Mouse (Mus musculus) macrophage (primary cell): Measurements from ENCODE around the gene Gm5901. TPM values are rescaled to one million over a fixed set of nuclear protein-coding genes. Genes with fewer than 3 reads are reported as not detected.
"Not testable (repeated sequence)": the region's sequence is repeated elsewhere in the genome, so short reads cannot be mapped to it uniquely, and the experiment has no call there.

ENCODE experiments used
- H3K27ac ChIP-seq: fragments of 350-480 bp; formaldehyde crosslinking; 2 replicates; pipeline ENCODE4 v1.9.0; 2021
- H3K36me3 ChIP-seq: fragments of 350-480 bp; formaldehyde crosslinking; 2 replicates; pipeline ENCODE4 v1.9.0; 2021; ENCODE audit errors: inconsistent target
- H3K4me3 ChIP-seq: fragments of 350-480 bp; formaldehyde crosslinking; 2 replicates; pipeline ENCODE4 v1.9.0; 2021; ENCODE audit errors: inconsistent target
- H3K79me2 ChIP-seq: fragments of 350-480 bp; formaldehyde crosslinking; 2 replicates; pipeline ENCODE4 v1.9.0; 2021; ENCODE audit errors: inconsistent target
- WGBS: methylation state at CpG from one replicate; pipeline ENCODE4 v1.1.7; 2026; ENCODE audit warnings: inconsistent platforms; ENCODE audit not compliant: missing documents; 5-methylcytosine and 5-hydroxymethylcytosine counted together
- polyA plus RNA-seq: library from polyadenylated mRNA; stranded (reverse); fragments of 250-400 nt; gene quantifications from 3 replicates; pipeline ENCODE4 v1.2.4, GENCODE M21; 2018; ENCODE audit warnings: inconsistent platforms

Gm5901 gene
- polyA plus RNA-seq, 1 experiment from 2014 or later = not detected

DNA sequence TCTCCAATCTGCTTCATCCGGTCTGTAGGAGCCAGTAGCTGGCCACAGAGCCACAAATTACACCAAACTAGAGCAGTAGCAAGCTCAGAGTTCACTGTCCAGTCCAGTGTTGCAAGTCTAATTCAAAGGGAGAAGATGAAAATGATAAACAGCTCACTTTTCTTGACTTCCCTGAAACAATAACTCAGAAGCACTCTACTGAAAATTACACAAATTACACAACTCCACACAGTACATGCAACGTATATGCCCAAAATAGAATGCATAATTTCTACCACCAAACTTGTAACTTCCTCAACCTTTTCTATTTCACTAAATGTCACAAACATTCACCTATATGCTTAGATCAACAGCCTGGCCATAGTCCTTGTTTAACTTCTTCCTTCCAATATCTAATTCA lies 15.4 kb downstream of the Gm5901 start:
- WGBS = 44% methylated on average over 2 of the region's 2 CpGs
- H3K27ac ChIP-seq = no peak overlapping the region
- H3K79me2 ChIP-seq = no peaks in the 10 kb centered on the region
- peaks cover 46% of the 10 kb centered on the region for H3K36me3 ChIP-seq
- H3K4me3 ChIP-seq = no peak overlapping the region

- H3K79me2 ChIP-seq = peaks cover 19% of the 10 kb centered on the region; the same call in 1 of the 2 replicates
- peaks cover 5% of the 10 kb centered on the region; the same call in 1 of the 2 replicates for H3K36me3 ChIP-seq
- no peak overlapping the region for H3K4me3 ChIP-seq
- 100% methylated on average over 1 of the region's 1 CpGs for WGBS
- no peak overlapping the region for H3K27ac ChIP-seq
These were observed 19.8 kb downstream of the Gm5901 start for GRCm38 (mm10) chr7:105394606-105395005.

- Histone ChIP-seq H3K27ac (no peak overlapping the region), H3K4me3 (no peak overlapping the region), H3K36me3 (no peaks in the 10 kb centered on the region), H3K79me2 (peaks cover 19% of the 10 kb centered on the region; the same call in 1 of the 2 replicates)
These were observed 20.4 kb downstream of the Gm5901 start for GRCm38 (mm10) chr7:105395131-105395820.

DNA sequence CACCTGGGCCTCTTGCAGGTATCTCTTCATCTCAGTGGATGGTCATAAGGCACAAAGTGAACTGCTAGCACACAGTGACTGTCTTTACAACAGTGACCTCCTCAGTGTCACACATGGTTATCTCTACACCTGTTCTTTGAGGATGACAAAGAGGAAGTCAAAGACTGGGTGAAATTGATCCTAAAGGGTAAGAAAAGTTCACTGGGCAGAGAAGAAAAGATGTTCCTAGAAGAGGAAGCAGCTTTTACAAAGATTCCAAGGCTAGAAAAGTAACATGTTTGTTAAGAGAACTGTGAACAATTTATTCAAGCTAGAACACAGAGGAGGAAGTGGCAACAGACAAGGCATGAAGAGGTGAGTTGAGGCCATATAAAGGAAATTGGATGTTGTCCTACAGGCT lies 21.3 kb downstream of the Gm5901 start:
- peaks cover 19% of the 10 kb centered on the region; the same call in 1 of the 2 replicates for H3K79me2 ChIP-seq
- no peak overlapping the region for H3K4me3 ChIP-seq
- H3K27ac ChIP-seq = no peak overlapping the region
- no peaks in the 10 kb centered on the region for H3K36me3 ChIP-seq

- Histone ChIP-seq H3K4me3 (peak overlapping the region; percentile 92), H3K79me2 (peaks cover 19% of the 10 kb centered on the region; the same call in 1 of the 2 replicates), H3K27ac (peak overlapping the region; percentile 82), H3K36me3 (no peaks in the 10 kb centered on the region)
- WGBS = under 1% methylated on average over 25 of the region's 25 CpGs
These were observed 24.5 kb downstream of the Gm5901 start for GRCm38 (mm10) chr7:105399058-105399934.

DNA sequence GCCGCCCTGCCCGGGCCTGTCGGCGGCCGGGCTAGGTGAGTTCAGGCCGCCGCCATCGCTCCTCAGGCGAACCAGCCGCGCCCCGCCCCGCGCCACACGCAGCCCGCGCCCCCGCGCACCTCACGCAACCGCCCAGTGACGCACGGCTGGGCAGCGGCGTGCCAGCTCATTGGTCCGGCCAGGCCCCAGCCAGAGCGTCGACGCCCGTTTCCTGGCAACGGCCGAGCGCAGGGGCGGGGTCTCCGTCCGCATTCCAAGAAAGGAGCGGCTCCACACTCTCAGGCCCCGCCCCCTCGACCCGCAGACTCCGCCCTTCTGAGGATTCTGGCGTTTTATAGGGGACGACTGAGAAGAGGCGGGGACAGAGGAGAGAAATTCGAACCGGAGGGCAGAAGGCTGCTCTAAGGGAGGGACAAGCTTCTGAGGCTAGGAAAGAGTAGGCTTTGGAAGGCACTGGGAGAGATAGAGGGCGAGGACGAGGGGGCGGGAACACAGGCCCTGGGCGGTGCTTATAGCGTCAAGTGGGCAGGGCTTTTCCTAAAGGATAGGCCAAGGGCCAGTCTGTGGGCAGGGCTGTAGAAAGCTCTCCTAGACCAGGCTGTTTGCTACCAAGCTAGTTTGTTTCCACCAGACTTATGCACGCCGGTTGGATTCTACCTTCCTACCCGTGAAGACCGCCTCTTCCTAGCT lies 25.2 kb downstream of the Gm5901 start, which contains the start of gene Fam160a2:
Gene Fam160a2 (minus strand): TSS at position 120 of the 690 bp plus-strand sequence.
- 2% methylated on average over 52 of the region's 55 CpGs for WGBS
- Histone ChIP-seq H3K4me3 (peak within 1 kb of the TSS; percentile 92), H3K79me2 (peaks cover 19% of the 10 kb centered on the region; the same call in 1 of the 2 replicates), H3K36me3 (no peaks in the 10 kb centered on the region), H3K27ac (peak within 1 kb of the TSS; percentile 82)

DNA sequence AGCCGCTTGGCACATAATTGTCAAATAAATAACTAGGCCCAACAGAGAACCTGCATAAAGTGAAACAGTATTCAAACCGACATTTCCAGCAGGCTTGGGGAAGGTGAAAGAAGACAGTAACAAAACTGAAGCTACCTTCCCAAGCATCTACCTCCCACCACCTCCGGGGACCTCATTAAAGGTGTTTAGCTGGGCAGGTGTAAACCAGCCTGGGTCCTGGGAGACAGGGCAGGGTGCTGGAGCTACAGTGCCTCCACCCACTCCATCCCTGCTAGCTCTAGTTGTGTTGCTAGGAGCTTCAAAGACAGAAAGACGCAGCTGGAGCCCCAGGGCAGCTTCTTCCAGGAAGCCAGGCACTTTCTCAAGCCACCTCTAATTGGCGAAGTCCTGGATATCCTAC lies 29.4 kb downstream of the Gm5901 start, which contains the start of gene Cnga4:
Gene Cnga4 (plus strand): TSS at position 301 of the 400 bp plus-strand sequence.
- H3K4me3 ChIP-seq = no peak within 1 kb of the TSS
- 90% methylated on average over 5 of the region's 5 CpGs for WGBS
- no peak within 1 kb of the TSS for H3K27ac ChIP-seq
- no peaks in the 10 kb centered on the region for H3K79me2 ChIP-seq
- no peaks in the 10 kb centered on the region for H3K36me3 ChIP-seq

GRCm38 (mm10) chr7:105406322-105406721 lies 31.5 kb downstream of the Gm5901 start:
- no peak overlapping the region for H3K4me3 ChIP-seq
- WGBS = 38% methylated on average over 1 of the region's 1 CpGs
- H3K79me2 ChIP-seq = no peaks in the 10 kb centered on the region
- H3K27ac ChIP-seq = no peak overlapping the region
- no peaks in the 10 kb centered on the region for H3K36me3 ChIP-seq

- H3K27ac ChIP-seq, H3K79me2 ChIP-seq, H3K36me3 ChIP-seq, H3K4me3 ChIP-seq: not testable (repeated sequence)
- 54% methylated on average over 7 of the region's 8 CpGs for whole genome bisulfite sequencing
These were observed 37.2 kb downstream of the Gm5901 start for GRCm38 (mm10) chr7:105411874-105412632.

- Histone ChIP-seq H3K36me3 (no peaks in the 10 kb centered on the region), H3K79me2 (no peaks in the 10 kb centered on the region), H3K27ac (no peak overlapping the region), H3K4me3 (no peak overlapping the region)
- WGBS = 86% methylated on average over 6 of the region's 6 CpGs
These were observed 39.5 kb downstream of the Gm5901 start for GRCm38 (mm10) chr7:105414385-105414784.

GRCm38 (mm10) chr7:105416529-105416928 lies 41.7 kb downstream of the Gm5901 start:
- Histone ChIP-seq H3K4me3 (no peak overlapping the region), H3K79me2 (no peaks in the 10 kb centered on the region), H3K36me3 (no peaks in the 10 kb centered on the region), H3K27ac (no peak overlapping the region)
- WGBS = 90% methylated on average over 7 of the region's 7 CpGs

- no peak overlapping the region for H3K27ac ChIP-seq
- WGBS = 94% methylated on average over 5 of the region's 5 CpGs
- no peaks in the 10 kb centered on the region for H3K79me2 ChIP-seq
- H3K36me3 ChIP-seq = no peaks in the 10 kb centered on the region
- H3K4me3 ChIP-seq = no peak overlapping the region
These were observed 43.3 kb downstream of the Gm5901 start for GRCm38 (mm10) chr7:105418106-105418505.

DNA sequence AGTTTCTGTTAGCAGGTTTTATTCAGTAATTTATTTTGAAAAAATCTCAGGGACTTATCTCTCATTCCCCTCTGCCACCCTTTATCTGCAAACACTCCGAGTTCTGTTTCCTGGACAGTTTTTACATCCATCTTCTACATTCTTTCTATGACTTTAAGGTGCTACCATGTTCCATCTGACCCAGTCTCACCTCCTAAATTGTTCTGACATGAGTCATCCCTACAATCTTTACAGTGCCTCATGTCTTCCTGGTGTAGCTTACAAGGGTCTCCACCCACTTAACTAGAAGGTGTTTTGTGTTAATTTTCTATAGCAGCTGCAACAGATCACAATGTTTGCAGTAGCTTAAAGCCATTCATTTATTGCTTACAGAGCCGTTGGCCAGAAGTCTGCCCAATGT lies 46.1 kb downstream of the Gm5901 start:
- 60% methylated on average over 2 of the region's 2 CpGs for WGBS
- H3K79me2 ChIP-seq = no peaks in the 10 kb centered on the region
- no peak overlapping the region for H3K4me3 ChIP-seq
- no peaks in the 10 kb centered on the region for H3K36me3 ChIP-seq
- H3K27ac ChIP-seq = no peak overlapping the region

GRCm38 (mm10) chr7:105424368-105424767 lies 49.5 kb downstream of the Gm5901 start:
- no peak overlapping the region for H3K4me3 ChIP-seq
- H3K27ac ChIP-seq = no peak overlapping the region
- H3K36me3 ChIP-seq = no peaks in the 10 kb centered on the region
- no peaks in the 10 kb centered on the region for H3K79me2 ChIP-seq
- WGBS = 40% methylated on average over 5 of the region's 5 CpGs
